Mouse (Mus musculus): ENCODE results near the gene Mrps21. TPM values are rescaled to one million over a fixed set of nuclear protein-coding genes. Genes with fewer than 3 reads are reported as not detected.
A peak's percentile ranks its signal among the peaks of the same experiment; 100 is the strongest.

The Mrps21 gene
- total RNA-seq, 2 experiments from 2014 or later: 126 TPM

- DNase-seq: no peak
- intact Hi-C loops (cut with DNase I): no loop called here
Measured at GRCm38 (mm10) chr3:95856115-95856514, 15.2 kb downstream of the Mrps21 start.

- DNase-seq: peak; percentile 93
- intact Hi-C loops (cut with DNase I): no loop called here
Measured at GRCm38 (mm10) chr3:95855502-95856089, 15.7 kb downstream of the Mrps21 start, which contains the start of gene Prpf3. Gene Prpf3, minus strand, starts transcription at chr3:95855885.

- DNase-seq: no peak
- intact Hi-C loops (cut with DNase I): no loop called here
Measured at GRCm38 (mm10) chr3:95851317-95851716, 20.0 kb downstream of the Mrps21 start.

DNA sequence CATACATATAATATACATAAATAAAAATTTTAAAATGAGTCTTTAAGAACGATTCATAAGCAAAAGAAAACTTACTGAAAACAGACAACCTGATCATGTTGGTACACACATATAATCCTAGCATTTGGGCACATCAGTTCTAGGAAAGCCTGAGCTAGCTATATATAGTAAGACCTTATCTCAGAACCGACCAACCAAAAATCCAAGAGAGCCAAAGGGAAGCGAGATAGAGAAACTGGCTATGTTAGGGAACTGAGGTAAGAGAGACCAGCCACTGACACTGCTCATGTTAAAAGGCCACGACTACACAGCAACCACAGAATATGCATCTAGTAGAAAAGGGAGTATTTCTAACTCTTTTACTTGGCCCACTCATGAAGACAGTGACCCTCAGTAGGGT lies 20.7 kb downstream of the Mrps21 start:
- DNase-seq: no peak
- intact Hi-C loops (cut with DNase I): no loop called here

DNA sequence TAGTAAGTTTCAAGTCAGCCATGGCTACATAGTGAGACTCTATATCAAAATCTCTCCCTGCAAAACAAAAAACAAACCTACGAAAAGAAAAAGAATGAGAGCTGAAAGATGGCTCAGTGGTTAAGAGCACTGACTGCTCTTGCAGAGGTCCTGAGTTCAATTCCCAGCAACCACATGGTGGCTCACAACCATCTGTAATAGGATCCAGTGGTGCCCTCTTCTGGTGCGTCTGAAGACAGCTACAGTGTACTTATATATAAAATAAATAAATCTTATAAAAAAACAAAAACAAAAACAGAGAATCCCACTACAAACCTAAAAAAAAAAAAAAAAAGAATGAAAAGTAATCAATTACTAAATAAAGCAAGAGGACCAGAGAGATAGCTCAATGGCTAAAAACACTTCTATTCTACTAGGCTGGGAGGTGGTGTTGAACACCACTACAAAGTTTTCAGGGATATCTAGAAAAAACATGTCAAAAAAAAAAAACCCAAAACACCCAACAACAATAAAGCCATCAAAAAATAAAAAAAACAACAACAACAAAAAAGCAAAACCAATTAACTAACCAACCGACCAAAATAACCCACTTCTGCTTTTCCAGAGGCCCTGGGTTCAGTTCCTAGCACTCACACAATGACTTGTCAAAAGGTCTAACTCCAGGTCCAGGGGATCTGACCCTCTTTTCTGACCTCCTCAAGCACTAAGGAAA lies 28.7 kb downstream of the Mrps21 start:
- intact Hi-C loops (cut with DNase I): no loop called here
- no peak for DNase-seq

DNA sequence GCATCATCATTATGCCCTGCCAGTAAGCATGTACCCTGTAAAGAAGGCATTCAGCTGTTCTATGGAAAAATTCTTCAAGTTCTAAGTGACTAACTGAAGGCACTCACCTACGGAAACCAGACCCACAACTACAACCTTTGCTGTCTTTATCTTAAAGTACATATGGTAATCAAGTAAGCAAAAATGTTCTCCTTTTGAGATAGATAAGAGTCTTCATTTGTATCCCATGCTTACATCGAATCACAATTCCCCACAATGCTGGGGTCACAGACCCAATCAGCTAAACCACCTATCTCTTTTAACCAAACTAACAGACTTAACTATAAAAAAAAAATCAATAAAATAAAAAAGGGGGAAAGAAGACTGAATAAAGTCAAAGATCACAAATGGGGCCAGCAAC lies 32.1 kb downstream of the Mrps21 start:
- no peak for DNase-seq
- intact Hi-C loops (cut with DNase I): loop anchor here (10.0 kb wide), 1 partner anchor 354 kb away; no protein-coding TSS in a partner anchor

DNA sequence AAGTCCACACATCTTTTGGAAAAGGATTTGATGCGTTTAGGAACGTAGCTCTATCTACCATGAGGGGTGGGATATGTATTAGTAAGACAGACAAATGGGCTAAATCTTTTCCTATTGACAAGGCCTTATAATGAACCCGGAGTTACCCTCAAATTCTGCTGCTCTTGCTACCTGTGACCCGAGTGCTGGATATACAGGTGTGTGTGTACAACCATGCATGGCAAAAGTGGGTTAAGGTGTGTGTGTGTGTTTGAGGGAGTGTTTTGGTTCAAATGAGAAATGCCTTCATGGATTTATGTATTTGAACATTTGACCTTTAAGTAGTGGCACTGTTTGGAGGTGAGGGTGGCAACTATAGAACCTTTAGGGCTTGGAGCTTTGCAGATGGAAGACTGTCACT lies 42.3 kb downstream of the Mrps21 start:
- no peak for DNase-seq
- intact Hi-C loops (cut with DNase I): loop anchor here (5.0 kb wide), 1 partner anchor 57 kb away; no protein-coding TSS in a partner anchor

GRCm38 (mm10) chr3:95826275-95826674 lies 45.0 kb downstream of the Mrps21 start:
- DNase-seq: no peak
- intact Hi-C loops (cut with DNase I): loop anchor here (5.0 kb wide), 1 partner anchor 54 kb away; no protein-coding TSS in a partner anchor

DNA sequence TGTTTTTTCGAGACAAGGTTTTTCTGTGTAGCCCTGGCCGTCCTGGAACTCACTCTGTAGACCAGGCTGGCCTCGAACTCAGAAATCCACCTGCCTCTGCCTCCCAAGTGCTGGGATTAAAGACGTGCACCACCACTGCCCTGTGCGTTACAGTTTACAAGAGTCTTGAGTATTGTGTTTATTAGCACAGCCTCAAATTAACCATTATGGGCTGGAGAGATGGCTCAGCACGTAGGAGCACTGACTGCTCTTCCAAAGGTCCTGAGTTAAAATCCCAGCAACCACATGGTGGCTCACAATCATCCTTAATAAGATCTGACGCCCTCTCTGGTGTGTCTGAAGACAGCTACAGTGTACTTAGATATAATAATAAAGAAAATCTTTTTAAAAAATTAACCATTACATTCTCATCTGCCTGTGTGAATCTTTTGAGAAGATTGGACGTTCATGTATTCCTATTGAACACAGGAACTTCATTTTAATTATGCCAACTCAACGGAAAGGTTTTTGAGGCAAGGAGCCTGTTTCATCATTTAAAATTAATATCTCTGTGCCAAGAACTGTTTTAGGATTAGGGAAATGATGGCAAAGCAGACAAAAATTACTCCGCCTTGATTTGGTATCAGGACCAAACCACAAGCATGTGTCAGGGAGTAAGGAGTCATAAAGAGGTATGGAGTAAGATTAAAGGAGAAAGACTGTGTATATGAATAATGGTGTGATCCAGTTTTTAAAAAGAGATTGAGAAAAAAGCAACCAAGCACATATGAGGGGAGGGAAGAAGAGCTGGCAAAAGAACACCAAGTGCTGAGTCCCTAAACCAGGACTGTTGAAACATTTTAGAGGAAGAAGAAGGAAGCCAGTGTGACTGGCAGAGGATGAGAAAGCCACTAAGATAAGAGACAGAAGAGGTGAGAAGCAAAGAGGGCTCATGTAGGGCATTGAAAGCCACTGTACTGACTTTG lies 51.0 kb downstream of the Mrps21 start:
- no peak for DNase-seq
- intact Hi-C loops (cut with DNase I): no loop called here

DNA sequence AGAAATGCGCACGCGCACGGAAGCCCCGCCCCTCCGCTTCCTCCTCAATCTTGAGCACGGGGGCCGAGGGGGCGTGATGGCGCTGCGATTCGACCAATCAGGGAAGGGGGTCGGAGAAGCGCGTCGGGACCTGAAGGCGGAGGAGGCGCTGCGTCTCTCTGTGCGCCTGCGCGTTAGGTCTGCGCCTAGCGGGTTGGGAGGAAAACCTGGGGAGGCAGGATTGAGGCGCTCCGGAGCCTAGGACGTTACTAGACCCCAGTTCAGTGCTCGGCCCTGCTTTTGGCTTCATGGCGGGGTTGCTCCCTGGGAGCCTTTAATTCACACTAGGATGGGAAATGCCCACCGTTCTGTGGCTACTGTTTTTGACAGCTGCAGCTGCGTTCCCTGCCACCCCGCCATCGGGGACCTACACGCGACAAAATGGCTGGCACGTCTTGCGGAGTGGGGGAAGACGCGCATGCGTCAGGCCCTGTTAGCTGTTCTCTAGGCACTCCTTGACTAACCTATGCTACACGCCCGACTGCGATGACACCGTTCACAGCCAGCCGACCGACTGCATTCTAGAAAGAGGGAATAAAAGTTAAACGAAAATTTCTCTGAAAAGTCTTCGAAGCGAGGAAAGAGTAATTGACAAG lies 51.9 kb downstream of the Mrps21 start:
- intact Hi-C loops (cut with DNase I): no loop called here
- DNase-seq: peak; percentile 100

- intact Hi-C loops (cut with DNase I): no loop called here
- DNase-seq: peak; percentile 81
Measured at GRCm38 (mm10) chr3:95818571-95819288, 52.6 kb downstream of the Mrps21 start, which contains the start of gene Rprd2. Gene Rprd2, minus strand, starts transcription at chr3:95818863.

- intact Hi-C loops (cut with DNase I): no loop called here
- DNase-seq: peak; percentile 44
Measured at GRCm38 (mm10) chr3:95818026-95818511, 53.2 kb downstream of the Mrps21 start.

- no peak for DNase-seq
- intact Hi-C loops (cut with DNase I): no loop called here
Measured at GRCm38 (mm10) chr3:95816681-95817080, 54.6 kb downstream of the Mrps21 start.

Other genes with a start within 250 kb of the Mrps21 start
- gene Ensa, start 246.5 kb downstream of the Mrps21 start, total RNA-seq (2021): 100 to 1,000 TPM; 135 to 145 TPM
- 10 to 100 TPM; 76.4 to 80.1 TPM for gene Mcl1, start 212.7 kb downstream of the Mrps21 start, total RNA-seq (2021)
- 1 to 10 TPM; 1.4 to 1.9 TPM for gene Adamtsl4, start 183.6 kb downstream of the Mrps21 start, total RNA-seq (2021)
- 10 to 100 TPM; 10.9 to 11.3 TPM for gene Ecm1, start 131.9 kb downstream of the Mrps21 start, total RNA-seq (2021)
- 10 to 100 TPM; 40.0 to 43.4 TPM for gene Tars2, start 111.3 kb downstream of the Mrps21 start, total RNA-seq (2021)
- gene Rprd2, start 52.7 kb downstream of the Mrps21 start, total RNA-seq (2021): 10 to 100 TPM; 58.0 to 59.3 TPM
- 10 to 100 TPM; 34.9 to 41.5 TPM for gene Prpf3, start 15.6 kb downstream of the Mrps21 start, total RNA-seq (2021)
- gene Ciart, start 10.7 kb upstream of the Mrps21 start, total RNA-seq (2021): 1 to 10 TPM; 5.6 to 6.9 TPM
- gene BC028528, start 20.5 kb upstream of the Mrps21 start, total RNA-seq (2021): 10 to 100 TPM in 1 of 2 experiments, 1 to 10 TPM in 1; 6.8 to 10.8 TPM
- 100 to 1,000 TPM in 1 of 2 experiments, 10 to 100 TPM in 1; 91.1 to 101 TPM for gene Aph1a, start 22.4 kb upstream of the Mrps21 start, total RNA-seq (2021)
- 1 to 10 TPM; 2.4 to 2.5 TPM for gene Car14, start 33.2 kb upstream of the Mrps21 start, total RNA-seq (2021)
- 10 to 100 TPM; 90.4 to 98.0 TPM for gene Anp32e, start 57.7 kb upstream of the Mrps21 start, total RNA-seq (2021)
- 10 to 100 TPM; 83.3 to 89.3 TPM for gene Plekho1, start 124.5 kb upstream of the Mrps21 start, total RNA-seq (2021)
- 10 to 100 TPM; 53.6 to 54.1 TPM for gene Vps45, start 186.9 kb upstream of the Mrps21 start, total RNA-seq (2021)
- gene Otud7b, start 233.0 kb upstream of the Mrps21 start, total RNA-seq (2021): 10 to 100 TPM; 17.6 to 17.9 TPM

Data from left cerebral cortex, postnatal 4 days (tissue).